In the genomic region with DNA sequence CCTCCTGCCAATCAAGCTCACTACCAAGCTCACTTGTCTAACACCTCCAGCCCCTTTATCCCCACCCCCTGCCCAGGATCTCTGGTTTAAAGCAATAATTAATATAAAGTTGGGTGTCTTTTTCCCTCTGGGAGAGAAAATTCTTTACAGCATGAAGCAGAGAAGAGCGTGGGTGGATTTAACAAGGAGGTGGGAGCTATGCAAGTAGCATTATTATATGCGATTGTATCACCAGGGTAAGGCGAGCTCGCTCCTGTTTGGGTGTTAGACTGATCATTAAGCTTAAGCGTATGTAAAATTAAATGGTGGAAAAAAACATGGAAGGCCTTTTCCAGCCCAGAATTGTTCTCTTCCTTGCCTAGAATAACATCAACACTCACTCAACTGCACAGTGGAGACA, we compare ENCODE assay signal across 32 mouse cellular contexts. TPM values are rescaled to one million over a fixed set of nuclear protein-coding genes. Genes with fewer than 3 reads are reported as not detected.
DNase-seq lines count a peak whose midpoint lies in the region; ATAC-seq lines count a peak whose summit lies in the region.
"Had no signal": no experiment of that assay in that cellular context is flagged by ENCODE, and none has a peak within 500 bp of the region (broad histone marks: within the 10 kb centered on the region; RNA-seq: fewer than 3 reads in every experiment).

No protein-coding gene starts in this region.

- no peaks in the 10 kb centered on the region for H3K9me3 ChIP-seq in hindbrain, embryonic 16.5 days (ENCODE audit: control insufficient read depth, low read length)
- H3K9me3 ChIP-seq: heart, embryonic 13.5 days; hindbrain, embryonic 10.5 days; hindbrain, embryonic 15.5 days; kidney, embryonic 15.5 days; limb, embryonic 12.5 days; liver, embryonic 15.5 days; midbrain, embryonic 15.5 days; neural tube, embryonic 15.5 days had no signal

- no peaks in the 10 kb centered on the region for H3K36me3 ChIP-seq in hindbrain, embryonic 16.5 days (ENCODE audit: control insufficient read depth, insufficient read depth, low read length)
- H3K36me3 ChIP-seq: heart, embryonic 13.5 days; hindbrain, embryonic 10.5 days; hindbrain, embryonic 15.5 days; kidney, embryonic 15.5 days; limb, embryonic 12.5 days; liver, embryonic 15.5 days; midbrain, embryonic 15.5 days; neural tube, embryonic 15.5 days had no signal

- no peak overlapping the region for H3K4me3 ChIP-seq in hindbrain, embryonic 16.5 days (ENCODE audit: low read length)
- H3K4me3 ChIP-seq: erythroblast, embryonic 14.5 days; heart, embryonic 13.5 days; hindbrain, embryonic 10.5 days; hindbrain, embryonic 15.5 days; kidney, embryonic 15.5 days; layer of hippocampus, adult 2 months; limb, embryonic 12.5 days; liver, embryonic 15.5 days; midbrain, embryonic 15.5 days; neural tube, embryonic 15.5 days had no signal

- H3K4me1 ChIP-seq in hindbrain, embryonic 16.5 days (ENCODE audit: control insufficient read depth, insufficient read depth, low read depth, low read length): no peaks in the 10 kb centered on the region
- H3K4me1 ChIP-seq: heart, embryonic 13.5 days; hindbrain, embryonic 10.5 days; hindbrain, embryonic 15.5 days; kidney, embryonic 15.5 days; limb, embryonic 12.5 days; liver, embryonic 15.5 days; midbrain, embryonic 15.5 days; neural tube, embryonic 15.5 days had no signal

- DNase-seq in frontal cortex, postnatal 36 days (ENCODE audit: low spot score in 2 of 2): peak; percentile 17 to 33
- no peak for DNase-seq in frontal cortex, postnatal 10 days (ENCODE audit: low spot score in 2 of 2)
- peak; percentile 42 for DNase-seq in right cerebral cortex, adult 18-20 months
- DNase-seq in right cerebral cortex, postnatal 14 days: no peak
- DNase-seq in right cerebral cortex, postnatal 10 days (ENCODE audit: low spot score in 2 of 2): peak; percentile 26 to 41
- DNase-seq in cerebellum, adult 8-10 months: no peak
- DNase-seq: adrenal gland, postnatal 14 days; cerebellum, adult 18-20 months; cerebellum, postnatal 14 days; gastrocnemius, postnatal 10 days; heart, postnatal 10 days; kidney, adult 18-20 months; kidney, postnatal 25 days; lung, embryonic 14.5 days; lung, postnatal 14 days; retina, postnatal 1 day; spleen, adult 18-20 months; thymus, adult 18-20 months; thymus, postnatal 25 days had no signal

- no peaks in the 10 kb centered on the region for H3K27me3 ChIP-seq in hindbrain, embryonic 16.5 days (replicated peaks; ENCODE audit: control insufficient read depth, insufficient read depth, low read length)
- H3K27me3 ChIP-seq: heart, embryonic 13.5 days; hindbrain, embryonic 15.5 days; kidney, embryonic 15.5 days; limb, embryonic 12.5 days; liver, embryonic 15.5 days; midbrain, embryonic 15.5 days; neural tube, embryonic 15.5 days had no signal

- no peak for ATAC-seq in hindbrain, embryonic 16.5 days
- ATAC-seq: forebrain, embryonic 16.5 days; midbrain, embryonic 15.5 days; Patski had no signal

- WGBS in hindbrain, embryonic 16.5 days: 95% methylated on average over 5 of the region's 5 CpGs

- no peak overlapping the region for H3K27ac ChIP-seq in hindbrain, embryonic 16.5 days (ENCODE audit: low read depth, low read length)
- H3K27ac ChIP-seq: heart, embryonic 13.5 days; hindbrain, embryonic 10.5 days; hindbrain, embryonic 15.5 days; kidney, embryonic 15.5 days; layer of hippocampus, adult 2 months; limb, embryonic 12.5 days; liver, embryonic 15.5 days; midbrain, embryonic 15.5 days; neural tube, embryonic 15.5 days had no signal

- no peak overlapping the region for H3K4me2 ChIP-seq in hindbrain, embryonic 16.5 days (ENCODE audit: low read length)
- H3K4me2 ChIP-seq: heart, embryonic 13.5 days; hindbrain, embryonic 15.5 days; kidney, embryonic 15.5 days; limb, embryonic 12.5 days; liver, embryonic 15.5 days; lung, embryonic 14.5 days; midbrain, embryonic 15.5 days; neural tube, embryonic 15.5 days had no signal

- H3K9ac ChIP-seq in hindbrain, embryonic 16.5 days (ENCODE audit: low read depth, low read length): no peak overlapping the region
- H3K9ac ChIP-seq: heart, embryonic 13.5 days; hindbrain, embryonic 15.5 days; kidney, embryonic 15.5 days; limb, embryonic 12.5 days; liver, embryonic 15.5 days; lung, embryonic 14.5 days; midbrain, embryonic 15.5 days; neural tube, embryonic 15.5 days had no signal

RNA-seq across cellular contexts. Expression of a gene that starts 48.7 kb away (rescaled TPM):
- 313 and 317 TPM in 2 replicates for polyA plus RNA-seq in hindbrain, embryonic 16.5 days (2015; fragmentation: Nextera tagmentation; extraction: Ambion mirVana)

Comparison
In these comparisons a context has a peak if more than half of its experiments do, and no peak if none do; other contexts are left out.
1. DNase-seq: peak in frontal cortex, postnatal 36 days (2 of 2), right cerebral cortex, adult 18-20 months (single experiment) and right cerebral cortex, postnatal 10 days (2 of 2); none in frontal cortex, postnatal 10 days (0 of 2), right cerebral cortex, postnatal 14 days (single experiment) and cerebellum, adult 8-10 months (single experiment).